Mouse (Mus musculus) kidney, embryonic 14.5 days (tissue): ENCODE measurements at regions not wholly inside any gene's neighbourhood (a gene's known extent, or its start where the extent isn't known, plus 50 kb on each side); places are given as distances from the start of the nearest gene placed in this dataset.

ENCODE experiments used
- ATAC-seq: fragments of 200-750 bp; cut with Nextera tagmentation; 2 replicates; pipeline ENCODE4 v1.8.0; 2017; ENCODE audit warnings: moderate number of reproducible peaks, mild to moderate bottlenecking, moderate TSS enrichment, moderate library complexity; ENCODE audit not compliant: low FRiP score, low TSS enrichment
- H3K27ac ChIP-seq: fragments of 300-500 bp; sonication (generic); 2 replicates; pipeline ENCODE4 v1.5.1; 2014; ENCODE audit warnings: low read depth, mild to moderate bottlenecking, low read length, moderate library complexity, mixed read lengths
- H3K27me3 ChIP-seq: fragments of 300-500 bp; sonication (generic); 2 replicates; pipeline ENCODE4 v1.6.1; 2014; ENCODE audit warnings: mild to moderate bottlenecking, low read length; ENCODE audit not compliant: control insufficient read depth, insufficient read depth
- H3K36me3 ChIP-seq: fragments of 300-500 bp; sonication (generic); 2 replicates; pipeline ENCODE4 v1.6.1; 2014; ENCODE audit warnings: low read length, mixed read lengths; ENCODE audit not compliant: control insufficient read depth, insufficient read depth
- H3K4me1 ChIP-seq: fragments of 300-500 bp; sonication (generic); 2 replicates; pipeline ENCODE4 v1.6.1; 2014; ENCODE audit warnings: low read length, mixed read lengths; ENCODE audit not compliant: control insufficient read depth, insufficient read depth
- H3K4me2 ChIP-seq: fragments of 300-500 bp; sonication (generic); replicated peaks from 2 replicates; pipeline ENCODE4 v1.6.1; 2014; ENCODE audit warnings: low read depth, mild to moderate bottlenecking, low read length
- H3K4me3 ChIP-seq: fragments of 300-500 bp; sonication (generic); 2 replicates; pipeline ENCODE4 v1.5.1; 2014; ENCODE audit warnings: mild to moderate bottlenecking, low read length
- H3K9ac ChIP-seq: fragments of 300-500 bp; sonication (generic); 2 replicates; pipeline ENCODE4 v1.6.1; 2014; ENCODE audit warnings: low read depth, mild to moderate bottlenecking, low read length, moderate library complexity
- H3K9me3 ChIP-seq: fragments of 300-500 bp; sonication (generic); 2 replicates; pipeline ENCODE4 v1.6.1; 2016; ENCODE audit warnings: low read length; ENCODE audit not compliant: control insufficient read depth
- WGBS: fragments of 180-500 bp; shearing (Covaris S2); extraction: QIAGEN DNeasy Blood & Tissue Kit; methylation state at CpG from one replicate; pipeline ENCODE4 v1.1.7; 2014; 5-methylcytosine and 5-hydroxymethylcytosine counted together

DNA sequence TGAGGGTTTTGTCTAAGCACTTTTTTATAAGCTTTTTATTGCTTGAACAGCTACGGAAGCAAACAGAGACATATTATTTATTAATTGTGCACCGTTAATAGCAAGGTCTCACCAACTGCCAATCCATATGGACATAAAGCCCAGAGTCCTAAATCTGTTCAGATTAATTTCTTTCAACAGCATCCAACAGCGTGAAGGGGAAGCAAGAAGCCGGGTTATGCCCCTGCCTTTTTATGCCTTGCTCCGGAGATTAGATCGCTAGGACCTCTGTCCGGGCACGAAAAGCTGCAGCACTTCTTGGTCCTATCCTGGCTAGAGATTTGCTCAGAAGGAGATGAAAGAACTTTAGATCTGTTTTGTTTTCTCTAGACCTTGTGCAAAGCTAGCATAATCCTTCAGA, 289.6 kb upstream of the Epha7 start:
- H3K4me3 ChIP-seq = no peak overlapping the region
- H3K9ac ChIP-seq = no peak overlapping the region
- no peak overlapping the region for H3K27ac ChIP-seq
- H3K4me2 ChIP-seq = no peak overlapping the region
- ATAC-seq = no peak
- H3K4me1 ChIP-seq = no peaks in the 10 kb centered on the region
- H3K27me3 ChIP-seq = no peaks in the 10 kb centered on the region
- no peaks in the 10 kb centered on the region for H3K36me3 ChIP-seq
- WGBS = 65% methylated on average over 8 of the region's 8 CpGs
- no peaks in the 10 kb centered on the region for H3K9me3 ChIP-seq

DNA sequence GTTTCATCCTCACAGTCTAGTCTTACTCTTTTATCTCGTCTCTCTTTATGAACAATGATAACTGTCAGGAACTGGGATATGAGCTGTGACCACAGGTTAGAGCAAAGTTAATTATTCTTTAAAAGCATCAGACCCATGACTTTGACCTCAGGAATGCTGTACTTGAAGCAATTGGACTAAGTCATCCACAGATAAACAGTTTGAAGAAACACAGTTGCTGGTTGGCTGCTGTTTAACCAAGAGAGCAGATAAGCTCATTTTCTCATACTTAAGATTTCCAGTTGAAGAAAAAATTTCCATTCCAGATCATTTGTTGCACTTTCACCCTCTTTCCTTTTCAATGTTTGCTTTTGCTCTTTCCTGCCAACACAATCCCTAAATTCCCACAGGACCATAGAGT, 270.7 kb upstream of the Epha7 start:
- H3K4me1 ChIP-seq = no peaks in the 10 kb centered on the region
- no peaks in the 10 kb centered on the region for H3K9me3 ChIP-seq
- no peak overlapping the region for H3K9ac ChIP-seq
- 10% methylated on average over 1 of the region's 1 CpGs for WGBS
- no peak overlapping the region for H3K4me3 ChIP-seq
- peak; percentile 75; the same call in 1 of the 2 replicates for ATAC-seq
- no peaks in the 10 kb centered on the region for H3K27me3 ChIP-seq
- H3K36me3 ChIP-seq = no peaks in the 10 kb centered on the region
- no peak overlapping the region for H3K4me2 ChIP-seq
- H3K27ac ChIP-seq = no peak overlapping the region

DNA sequence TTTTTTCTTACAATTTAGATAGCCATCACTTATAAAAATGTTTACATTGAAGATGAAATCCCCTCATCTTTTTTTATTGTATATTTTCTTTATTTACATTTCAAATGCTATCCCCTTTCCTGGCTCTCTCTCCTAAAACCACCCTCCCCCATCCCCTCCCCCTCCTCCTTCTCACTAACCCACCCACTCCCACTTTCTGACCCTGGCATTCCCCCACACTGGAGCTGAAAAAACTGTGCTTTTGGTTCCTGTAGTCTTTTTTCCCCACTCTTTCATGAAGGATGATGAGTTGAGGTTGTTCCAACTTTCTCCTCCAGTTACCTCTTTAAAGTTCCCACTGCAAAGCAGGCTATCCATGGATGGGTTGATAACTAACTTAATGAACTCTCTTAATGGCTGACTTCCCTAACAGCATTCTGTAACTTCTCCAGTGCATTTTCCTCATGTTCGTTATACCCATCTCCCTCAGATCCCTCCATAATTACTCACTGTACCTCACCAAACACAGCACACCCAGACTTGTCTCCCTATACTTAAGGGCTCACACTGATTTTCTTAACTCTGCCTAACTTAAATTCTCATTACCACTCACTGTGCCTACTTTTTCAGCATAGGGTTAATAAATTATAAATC, 270.1 kb upstream of the Epha7 start:
- no peaks in the 10 kb centered on the region for H3K9me3 ChIP-seq
- H3K9ac ChIP-seq = no peak overlapping the region
- no peak overlapping the region for H3K4me2 ChIP-seq
- H3K36me3 ChIP-seq = no peaks in the 10 kb centered on the region
- 41% methylated on average over 1 of the region's 1 CpGs for WGBS
- H3K4me1 ChIP-seq = no peaks in the 10 kb centered on the region
- no peak overlapping the region for H3K4me3 ChIP-seq
- H3K27me3 ChIP-seq = no peaks in the 10 kb centered on the region
- peak; percentile 69; the same call in 1 of the 2 replicates for ATAC-seq
- H3K27ac ChIP-seq = peak overlapping the region; percentile 6; the same call in 1 of the 2 replicates

DNA sequence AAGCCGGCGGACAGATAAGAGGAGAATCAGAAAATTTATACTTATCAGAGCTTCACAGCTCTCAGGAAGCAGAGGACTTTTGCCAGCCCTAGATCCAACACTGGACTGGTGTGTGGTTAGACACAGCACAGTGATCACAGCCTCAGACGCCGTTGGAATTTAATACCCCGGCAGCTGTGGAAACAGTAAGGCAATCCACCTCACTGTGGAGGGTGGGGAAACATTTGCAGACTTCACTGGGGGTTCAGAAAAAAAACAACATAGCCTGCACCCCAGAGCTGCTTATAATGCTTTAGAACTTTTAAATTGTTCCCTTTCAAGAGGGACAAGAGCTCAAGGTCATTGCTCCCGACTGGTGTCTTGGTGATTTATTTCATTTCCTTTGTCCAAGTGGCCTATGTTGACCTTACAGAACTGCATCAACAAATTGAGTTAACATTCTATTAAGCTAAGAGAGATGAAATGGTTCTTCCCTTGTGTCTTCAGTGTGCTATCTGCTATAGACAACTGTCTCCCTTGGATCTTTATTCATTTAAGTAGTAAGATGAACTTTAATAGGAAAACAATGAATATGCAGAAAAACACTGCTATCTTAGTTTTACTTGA, 264.6 kb upstream of the Epha7 start:
- Histone ChIP-seq H3K27ac (peak overlapping the region; percentile 47; the same call in 1 of the 2 replicates), H3K36me3 (no peaks in the 10 kb centered on the region), H3K9me3 (no peaks in the 10 kb centered on the region), H3K27me3 (no peaks in the 10 kb centered on the region), H3K4me1 (no peaks in the 10 kb centered on the region), H3K4me3 (no peak overlapping the region), H3K4me2 (no peak overlapping the region), H3K9ac (no peak overlapping the region)
- peak; percentile 99 for ATAC-seq
- 9% methylated on average over 6 of the region's 6 CpGs for WGBS

DNA sequence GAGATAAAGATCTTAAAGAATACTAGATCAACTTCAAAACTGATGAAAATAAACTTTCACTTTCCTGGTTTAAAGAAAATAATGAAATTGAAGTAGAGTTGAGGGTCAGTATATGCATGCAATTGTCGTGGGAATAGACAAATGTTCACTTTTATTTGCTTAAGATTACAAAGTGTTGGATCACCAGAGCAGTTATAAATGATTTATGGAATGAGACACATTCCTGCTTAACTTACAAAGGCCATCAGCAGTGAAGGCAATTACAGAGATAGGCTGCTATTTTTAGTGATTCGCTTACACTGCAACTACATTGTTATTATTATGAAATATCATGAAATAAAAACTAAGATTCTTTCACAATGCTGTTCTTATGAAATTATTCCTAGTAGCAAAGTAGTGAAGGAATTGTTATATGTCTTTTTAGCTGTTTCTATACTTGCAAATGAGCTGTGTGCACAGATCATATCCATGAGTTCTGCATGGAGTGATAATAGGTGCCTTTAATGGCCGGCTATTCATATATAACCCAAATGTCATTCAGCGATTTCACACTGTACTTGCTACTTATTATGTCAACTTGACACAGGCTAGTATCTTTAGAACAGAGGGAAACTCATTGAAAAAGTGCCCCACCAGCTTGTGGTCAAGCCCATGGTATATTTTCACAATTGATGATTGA, 241.7 kb upstream of the Epha7 start:
- no peak overlapping the region for H3K9ac ChIP-seq
- ATAC-seq = no peak; the same call in 1 of the 2 replicates
- no peak overlapping the region for H3K4me3 ChIP-seq
- H3K4me1 ChIP-seq = no peaks in the 10 kb centered on the region
- no peak overlapping the region for H3K27ac ChIP-seq
- H3K36me3 ChIP-seq = no peaks in the 10 kb centered on the region
- no peaks in the 10 kb centered on the region for H3K9me3 ChIP-seq
- H3K27me3 ChIP-seq = no peaks in the 10 kb centered on the region
- 68% methylated on average over 4 of the region's 4 CpGs for WGBS
- no peak overlapping the region for H3K4me2 ChIP-seq

DNA sequence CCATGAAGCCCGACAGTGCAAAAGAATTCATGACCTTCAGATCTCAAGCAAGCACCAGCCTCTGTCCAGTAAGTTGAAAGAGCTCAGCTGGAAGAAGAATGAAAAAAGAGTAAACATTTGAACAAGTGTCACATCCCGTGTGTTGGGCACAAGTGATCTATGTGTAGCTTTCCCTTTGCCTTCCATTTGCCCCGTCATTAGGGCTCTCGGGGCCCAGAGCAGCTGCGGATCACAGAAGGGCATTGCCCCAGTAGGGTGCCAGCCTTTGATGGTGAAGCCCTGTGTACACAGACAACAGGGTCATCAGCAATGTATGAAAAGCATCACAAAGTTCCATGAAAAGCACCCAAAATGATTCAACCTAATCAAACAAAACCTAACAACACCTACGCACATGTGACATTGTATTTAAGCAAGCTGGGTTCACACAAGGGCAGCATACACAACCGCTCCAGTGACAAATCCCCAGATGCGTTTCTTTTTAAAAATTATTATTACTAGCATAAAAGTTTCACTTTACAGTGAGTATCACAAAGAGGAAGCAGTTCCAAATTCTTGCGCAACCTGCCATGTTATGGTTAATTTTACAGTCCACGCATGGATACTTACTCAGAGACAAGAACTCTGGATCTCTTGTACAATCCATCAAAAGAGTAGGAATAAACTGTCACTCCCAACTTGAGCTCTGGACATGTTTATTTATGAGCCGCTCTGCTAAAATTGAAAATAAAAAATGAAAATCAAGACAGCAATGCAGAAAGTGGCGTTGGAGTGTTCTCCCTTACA, 224.0 kb upstream of the Epha7 start:
- H3K9ac ChIP-seq = no peak overlapping the region
- 68% methylated on average over 12 of the region's 12 CpGs for WGBS
- ATAC-seq = no peak
- no peaks in the 10 kb centered on the region for H3K36me3 ChIP-seq
- H3K9me3 ChIP-seq = no peaks in the 10 kb centered on the region
- no peak overlapping the region for H3K4me3 ChIP-seq
- no peak overlapping the region for H3K27ac ChIP-seq
- no peaks in the 10 kb centered on the region for H3K27me3 ChIP-seq
- H3K4me1 ChIP-seq = no peaks in the 10 kb centered on the region
- H3K4me2 ChIP-seq = no peak overlapping the region
